Mouse (Mus musculus) megakaryocyte, embryonic 14.5 days (primary cell): ENCODE results near the gene Skp2. TPM values are rescaled to one million over a fixed set of nuclear protein-coding genes. Genes with fewer than 3 reads are reported as not detected.

Experiments used
- H3K27me3 ChIP-seq: replicated peaks from 2 replicates; pipeline ENCODE3; 2012; ENCODE audit warnings: inconsistent platforms
- H3K36me3 ChIP-seq: replicated peaks from 2 replicates; pipeline ENCODE3; 2012; ENCODE audit warnings: low read length, inconsistent platforms, mixed read lengths
- H3K4me1 ChIP-seq: 2 replicates; pipeline ENCODE4 v1.6.1; 2012; ENCODE audit warnings: inconsistent platforms
- H3K4me3 ChIP-seq: replicated peaks from 2 replicates; pipeline ENCODE3; 2012; ENCODE audit warnings: moderate library complexity, mild to moderate bottlenecking, inconsistent platforms
- H3K9me3 ChIP-seq: 2 replicates; pipeline ENCODE4 v1.6.1; 2012; ENCODE audit warnings: inconsistent platforms
- FLI1 ChIP-seq: IDR thresholded peaks from 2 replicates; pipeline ENCODE4 v1.6.1; 2012; ENCODE audit warnings: low read length, inconsistent platforms, mixed read lengths
- GATA1 ChIP-seq: IDR thresholded peaks from 3 replicates; pipeline ENCODE4 v1.6.1; 2012; ENCODE audit warnings: mixed read lengths, low read length, inconsistent platforms, borderline replicate concordance
- polyA plus RNA-seq: library from polyadenylated mRNA; stranded (reverse); fragments of >175 nt; gene quantifications from 2 replicates; pipeline ENCODE4 v1.2.3, GENCODE M21; 2012; ENCODE audit warnings: low replicate concordance; ENCODE audit not compliant: insufficient read depth

The Skp2 gene
- polyA plus RNA-seq, 1 experiment, result 1.2 TPM

DNA sequence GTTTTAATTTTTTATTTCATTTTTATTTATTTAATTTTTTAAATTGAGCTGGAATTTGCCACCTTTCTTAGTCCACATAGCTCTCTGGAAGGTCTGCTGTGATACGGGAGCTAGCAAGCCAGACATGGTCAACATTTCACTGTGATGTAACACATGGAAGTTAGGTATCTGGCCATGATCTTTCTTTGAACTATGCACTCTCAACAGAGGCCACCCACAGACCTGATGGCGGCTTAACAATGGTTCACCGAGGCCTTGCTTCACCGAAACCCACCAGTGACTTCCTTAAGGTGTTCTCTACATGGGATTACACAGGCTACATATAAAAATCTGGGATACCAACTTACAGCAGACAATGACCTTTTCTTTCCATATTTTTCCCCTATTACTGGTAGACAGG, 41.1 kb downstream of the Skp2 start:
- H3K4me1 ChIP-seq, result peaks cover 3% of the 10 kb centered on the region; the same call in 1 of the 2 replicates
- H3K36me3 ChIP-seq, result peaks cover 92% of the 10 kb centered on the region
- H3K4me3 ChIP-seq, result no peak overlapping the region
- no peaks in the 10 kb centered on the region for H3K27me3 ChIP-seq
- no peak for TF ChIP-seq GATA1
- no peak for TF ChIP-seq FLI1
- no peaks in the 10 kb centered on the region for H3K9me3 ChIP-seq

DNA sequence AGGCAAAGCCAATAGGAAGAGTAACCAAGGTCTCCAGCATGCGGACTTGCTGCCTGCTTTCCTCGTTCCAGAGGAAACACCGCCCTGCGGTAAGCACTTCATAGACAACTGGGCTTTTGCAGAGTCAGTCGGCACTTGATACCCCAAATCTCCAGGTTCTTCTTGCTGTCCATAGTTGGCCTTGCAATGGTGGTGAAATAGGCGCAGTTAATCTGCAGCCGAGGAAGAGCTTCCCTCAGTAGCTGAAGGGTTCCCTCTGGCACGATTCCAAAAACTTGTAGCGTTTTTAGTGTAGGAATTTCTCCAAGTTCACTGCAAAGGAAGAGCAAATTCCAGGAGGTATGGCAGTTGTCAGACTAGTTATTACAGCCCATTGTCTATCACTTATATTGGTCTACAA, 41.7 kb downstream of the Skp2 start:
- H3K4me1 ChIP-seq, result no peaks in the 10 kb centered on the region
- no peak for TF ChIP-seq FLI1
- no peak overlapping the region for H3K4me3 ChIP-seq
- no peaks in the 10 kb centered on the region for H3K9me3 ChIP-seq
- peaks cover 92% of the 10 kb centered on the region for H3K36me3 ChIP-seq
- no peaks in the 10 kb centered on the region for H3K27me3 ChIP-seq

DNA sequence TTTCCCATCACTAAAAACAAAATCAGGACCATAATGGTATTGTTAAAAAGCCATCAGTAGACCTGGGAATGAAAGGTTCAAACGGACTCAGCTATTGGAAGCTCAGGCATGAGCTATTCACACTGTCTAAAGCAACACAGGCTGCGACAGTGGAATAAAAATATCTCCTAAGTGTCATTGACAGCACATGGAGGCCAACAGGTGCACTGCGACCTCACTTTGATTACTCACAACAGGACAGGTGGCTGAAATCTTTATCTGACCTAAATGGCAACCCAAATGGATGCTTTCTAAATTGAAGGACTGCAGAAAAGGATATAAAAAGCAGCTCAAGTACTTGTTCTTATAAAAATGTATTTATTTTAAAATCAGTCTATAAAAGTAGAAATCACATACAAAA, 43.6 kb downstream of the Skp2 start:
- H3K9me3 ChIP-seq, result no peaks in the 10 kb centered on the region
- H3K36me3 ChIP-seq, result peaks cover 94% of the 10 kb centered on the region
- no peaks in the 10 kb centered on the region for H3K4me1 ChIP-seq
- no peak overlapping the region for H3K4me3 ChIP-seq
- TF ChIP-seq GATA1, result no peak
- TF ChIP-seq FLI1, result no peak
- H3K27me3 ChIP-seq, result no peaks in the 10 kb centered on the region

DNA sequence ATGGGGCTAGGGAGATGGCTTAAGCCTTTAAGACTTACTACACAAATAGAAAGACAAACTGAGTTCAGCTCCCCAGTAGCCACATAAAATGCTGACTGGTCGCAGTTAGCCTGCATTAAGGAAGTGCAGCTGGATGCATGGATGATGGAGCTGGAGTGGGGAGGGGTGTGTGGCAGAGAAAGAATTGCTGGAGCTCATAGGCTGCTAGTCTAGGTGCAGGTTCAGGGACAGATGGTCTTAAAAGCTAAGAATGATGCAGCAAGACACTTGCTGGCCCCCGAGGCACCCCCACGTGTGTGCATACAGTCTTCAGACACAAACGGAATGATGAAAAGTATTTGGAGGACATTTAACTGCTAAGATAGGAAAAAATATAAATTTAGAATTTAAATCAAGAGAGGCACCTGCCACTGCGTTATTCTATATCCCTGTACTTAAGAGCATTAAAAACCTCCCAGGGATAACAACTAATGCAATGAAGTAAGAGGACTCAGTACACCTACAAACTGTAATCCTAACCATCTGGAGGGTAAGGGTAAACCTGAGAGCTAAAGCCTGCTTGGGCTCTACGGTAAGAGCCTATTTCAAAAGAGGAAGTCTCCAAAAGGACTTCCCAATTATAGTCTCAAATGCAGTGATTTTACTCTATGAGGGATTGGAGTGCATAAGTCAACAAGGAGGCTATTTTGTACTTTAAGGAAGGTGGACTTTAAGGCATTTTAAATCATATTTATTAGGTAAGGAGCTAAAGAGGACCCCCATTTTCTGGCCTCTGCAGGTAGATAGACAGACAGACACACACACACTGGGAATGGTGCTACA, 44.5 kb downstream of the Skp2 start:
- Histone ChIP-seq H3K4me3 (no peak overlapping the region), H3K27me3 (no peaks in the 10 kb centered on the region), H3K9me3 (no peaks in the 10 kb centered on the region), H3K36me3 (peaks cover 92% of the 10 kb centered on the region), H3K4me1 (no peaks in the 10 kb centered on the region)
- TF ChIP-seq GATA1, result no peak
- TF ChIP-seq FLI1, result no peak

- Histone ChIP-seq H3K9me3 (no peaks in the 10 kb centered on the region), H3K4me3 (no peak overlapping the region), H3K4me1 (peaks cover 4% of the 10 kb centered on the region), H3K27me3 (no peaks in the 10 kb centered on the region), H3K36me3 (peaks cover 93% of the 10 kb centered on the region)
- TF ChIP-seq GATA1 (no peak), FLI1 (no peak)
Measured at GRCm38 (mm10) chr15:9106303-9107074, 48.7 kb downstream of the Skp2 start.

- peaks cover 100% of the 10 kb centered on the region for H3K36me3 ChIP-seq
- TF ChIP-seq FLI1, result no peak
- peaks cover 19% of the 10 kb centered on the region for H3K4me1 ChIP-seq
- no peaks in the 10 kb centered on the region for H3K9me3 ChIP-seq
- H3K4me3 ChIP-seq, result peak overlapping the region; percentile 38
- H3K27me3 ChIP-seq, result no peaks in the 10 kb centered on the region
Measured at GRCm38 (mm10) chr15:9100446-9101077, 54.7 kb downstream of the Skp2 start.

GRCm38 (mm10) chr15:9096865-9097264, 58.4 kb downstream of the Skp2 start:
- Histone ChIP-seq H3K9me3 (no peaks in the 10 kb centered on the region), H3K4me3 (no peak overlapping the region), H3K27me3 (no peaks in the 10 kb centered on the region), H3K4me1 (peaks cover 32% of the 10 kb centered on the region), H3K36me3 (peaks cover 94% of the 10 kb centered on the region)
- TF ChIP-seq GATA1 (no peak), FLI1 (no peak)

GRCm38 (mm10) chr15:9094366-9094750, 60.9 kb downstream of the Skp2 start:
- Histone ChIP-seq H3K27me3 (no peaks in the 10 kb centered on the region), H3K9me3 (no peaks in the 10 kb centered on the region), H3K4me1 (peaks cover 42% of the 10 kb centered on the region), H3K4me3 (no peak overlapping the region), H3K36me3 (peaks cover 92% of the 10 kb centered on the region)
- TF ChIP-seq GATA1, result no peak
- TF ChIP-seq FLI1, result no peak

- H3K4me1 ChIP-seq, result peaks cover 47% of the 10 kb centered on the region
Measured at GRCm38 (mm10) chr15:9093598-9094365, 61.4 kb downstream of the Skp2 start.

More at GRCm38 (mm10) chr15:9093598-9094365, 61.4 kb downstream of the Skp2 start:
- TF ChIP-seq GATA1 (no peak), FLI1 (no peak)
- Histone ChIP-seq H3K4me3 (no peak overlapping the region), H3K9me3 (no peaks in the 10 kb centered on the region), H3K27me3 (no peaks in the 10 kb centered on the region), H3K36me3 (peaks cover 92% of the 10 kb centered on the region)
